Mouse (Mus musculus) gastrocnemius, postnatal 14 days (tissue): ENCODE data around the gene Krt8. TPM values are rescaled to one million over a fixed set of nuclear protein-coding genes. Genes with fewer than 3 reads are reported as not detected.
A peak's percentile ranks its signal among the peaks of the same experiment; 100 is the strongest.
"Not testable (repeated sequence)": the region's sequence is repeated elsewhere in the genome, so short reads cannot be mapped to it uniquely, and the experiment has no call there.

ENCODE experiments used
- DNase-seq: peaks from one replicate; pipeline ENCODE4 v3.0.0; 2021; ENCODE audit warnings: mixed read lengths
- intact Hi-C: fragments of 180-260 bp; cut with DNase I; formaldehyde crosslinking; loops from one replicate; pipeline ENCODE4 v1.15.1; 2025; ENCODE audit warnings: low total_unique reads
- total RNA-seq, 2 experiments: library from RNA; stranded (reverse); gene quantifications; 2 replicates each; pipeline ENCODE4 v1.2.3; 2021

Krt8 gene
- total RNA-seq, 2 experiments from 2014 or later, result 0.49 to 0.92 TPM

- intact Hi-C loops, result no loop called here
- no peak for DNase-seq
Measured at GRCm38 (mm10) chr15:102012260-102012765, 8.0 kb upstream of the Krt8 start.

- DNase-seq, result no peak
- intact Hi-C loops, result no loop called here
Measured at GRCm38 (mm10) chr15:102010569-102011245, 6.4 kb upstream of the Krt8 start.

- DNase-seq, result no peak
- intact Hi-C loops, result no loop called here
Measured at GRCm38 (mm10) chr15:102007097-102008069, 3.1 kb upstream of the Krt8 start.

GRCm38 (mm10) chr15:102006317-102006716 is 2.0 kb upstream of the Krt8 start:
- no peak for DNase-seq
- intact Hi-C loops, result no loop called here

GRCm38 (mm10) chr15:102005290-102005689 is 1.0 kb upstream of the Krt8 start:
- DNase-seq, result no peak
- intact Hi-C loops, result no loop called here

GRCm38 (mm10) chr15:102003516-102003915 is 766 bp downstream of the Krt8 start:
- no peak for DNase-seq

GRCm38 (mm10) chr15:102002646-102003488 is 1.4 kb downstream of the Krt8 start:
- intact Hi-C loops, result no loop called here
- DNase-seq, result peak; percentile 59

More at GRCm38 (mm10) chr15:102003516-102003915, 766 bp downstream of the Krt8 start:
- intact Hi-C loops, result no loop called here

GRCm38 (mm10) chr15:101999676-102000335 is 4.5 kb downstream of the Krt8 start:
- intact Hi-C loops, result no loop called here
- DNase-seq, result no peak

GRCm38 (mm10) chr15:101999156-101999555 is 5.1 kb downstream of the Krt8 start:
- DNase-seq, result no peak
- intact Hi-C loops, result no loop called here

- DNase-seq, result not testable (repeated sequence)
Measured at GRCm38 (mm10) chr15:101996450-101997078, 7.7 kb downstream of the Krt8 start.

GRCm38 (mm10) chr15:101995484-101996236 is 8.6 kb downstream of the Krt8 start:
- intact Hi-C loops, result no loop called here
- DNase-seq, result no peak

More at GRCm38 (mm10) chr15:101996450-101997078, 7.7 kb downstream of the Krt8 start:
- intact Hi-C loops, result not testable (repeated sequence)

- no peak for DNase-seq
- intact Hi-C loops, result no loop called here
Measured at GRCm38 (mm10) chr15:101994365-101994764, 9.9 kb downstream of the Krt8 start.

- no peak for DNase-seq
- intact Hi-C loops, result loop anchor here (2.0 kb wide), 1 partner anchor 74 kb away; no protein-coding TSS in a partner anchor
Measured at GRCm38 (mm10) chr15:101990946-101991345, 13.3 kb downstream of the Krt8 start.

- intact Hi-C loops, result no loop called here
Measured at GRCm38 (mm10) chr15:101988714-101989113, 15.6 kb downstream of the Krt8 start.

GRCm38 (mm10) chr15:101988119-101988518 is 16.2 kb downstream of the Krt8 start:
- peak; percentile 72 for DNase-seq
- intact Hi-C loops, result no loop called here

More at GRCm38 (mm10) chr15:101988714-101989113, 15.6 kb downstream of the Krt8 start:
- no peak for DNase-seq

GRCm38 (mm10) chr15:101984746-101985145 is 19.5 kb downstream of the Krt8 start:
- no peak for DNase-seq
- intact Hi-C loops, result loop anchor here (2.0 kb wide), 1 partner anchor 646 kb away; no protein-coding TSS in a partner anchor

- intact Hi-C loops, result loop anchor here (2.0 kb wide), 1 partner anchor 645 kb away; no protein-coding TSS in a partner anchor
Measured at GRCm38 (mm10) chr15:101983949-101984601, 20.2 kb downstream of the Krt8 start.

More at GRCm38 (mm10) chr15:101983949-101984601, 20.2 kb downstream of the Krt8 start:
- DNase-seq, result peak; percentile 89
